Mouse (Mus musculus) liver, embryonic 14.5 days (tissue): Measurements from ENCODE around the gene Bloc1s3.

Experiments used
- CTCF ChIP-seq: IDR thresholded peaks from 2 replicates; pipeline ENCODE4 v1.5.1; 2016; ENCODE audit warnings: antibody characterized with exemption, low read depth, control low read depth
- EP300 ChIP-seq: IDR thresholded peaks from 2 replicates; pipeline ENCODE4 v1.6.1; 2016; ENCODE audit warnings: antibody characterized with exemption, low read depth

- TF ChIP-seq CTCF (no peak), EP300 (no peak)
Observed at GRCm38 (mm10) chr7:19500420-19501363, 7.5 kb downstream of the Bloc1s3 start.
